Mouse (Mus musculus) liver, embryonic 14.5 days (tissue): ENCODE results near the gene Pigq.

Experiments used
- CTCF ChIP-seq: IDR thresholded peaks from 2 replicates; pipeline ENCODE4 v1.5.1; 2016; ENCODE audit warnings: antibody characterized with exemption, low read depth, control low read depth
- EP300 ChIP-seq: IDR thresholded peaks from 2 replicates; pipeline ENCODE4 v1.6.1; 2016; ENCODE audit warnings: antibody characterized with exemption, low read depth

GRCm38 (mm10) chr17:25885636-25886035 is 59.1 kb downstream of the Pigq start:
- peak; percentile 77 for TF ChIP-seq CTCF
- TF ChIP-seq EP300, result no peak
